Mouse (Mus musculus): ENCODE measurements around the gene 4930558C23Rik.
A peak's percentile ranks its signal among the peaks of the same experiment; 100 is the strongest.
"Not testable (repeated sequence)": the region's sequence is repeated elsewhere in the genome, so short reads cannot be mapped to it uniquely, and the experiment has no call there.

4930558C23Rik gene

DNA sequence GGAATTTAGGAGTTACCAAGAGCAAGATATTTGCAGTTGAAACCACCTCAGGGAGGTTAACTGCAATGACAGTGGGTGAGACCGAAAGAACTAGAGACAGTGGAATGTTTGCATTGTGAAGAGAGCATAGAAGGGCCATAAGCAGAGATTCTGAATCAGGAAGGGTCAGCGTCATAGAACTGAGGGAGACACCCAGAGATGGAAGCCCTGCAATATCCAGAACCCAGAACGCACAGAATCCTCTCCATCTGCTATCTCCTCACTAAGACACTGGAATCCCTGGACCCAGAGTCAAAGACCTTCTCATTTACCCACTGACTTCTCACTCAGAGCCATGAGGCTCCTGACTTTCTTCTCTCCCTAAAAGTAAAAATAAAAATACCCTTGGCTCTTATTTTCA, at the start of gene 4930558C23Rik:
Gene 4930558C23Rik, minus strand, starts transcription at position 101 of the 400 bp plus-strand sequence.
- no peak for DNase-seq (ENCODE audit: low spot score in 2 of 2)

DNA sequence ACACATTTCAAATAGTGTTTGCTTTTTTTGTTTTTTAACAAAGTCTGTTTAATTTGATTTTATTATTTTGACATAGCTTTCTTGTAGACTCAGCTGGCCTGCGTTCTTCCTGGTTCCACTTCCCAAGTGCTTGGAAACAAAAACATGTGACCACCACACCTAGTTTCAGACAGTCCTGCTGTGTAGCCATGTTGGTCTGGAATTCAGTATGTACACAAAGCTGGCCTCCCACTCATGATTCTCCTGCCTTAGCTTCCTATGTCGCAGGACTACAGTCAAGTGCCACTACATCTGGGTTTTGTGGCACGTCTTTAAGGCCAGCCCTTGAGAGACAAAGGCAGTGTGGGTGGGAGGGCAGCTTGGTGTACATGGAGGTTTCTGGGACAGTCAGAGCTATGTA, 48.3 kb upstream of the 4930558C23Rik start:
- DNase-seq (ENCODE audit: low spot score in 2 of 2): no peak

DNA sequence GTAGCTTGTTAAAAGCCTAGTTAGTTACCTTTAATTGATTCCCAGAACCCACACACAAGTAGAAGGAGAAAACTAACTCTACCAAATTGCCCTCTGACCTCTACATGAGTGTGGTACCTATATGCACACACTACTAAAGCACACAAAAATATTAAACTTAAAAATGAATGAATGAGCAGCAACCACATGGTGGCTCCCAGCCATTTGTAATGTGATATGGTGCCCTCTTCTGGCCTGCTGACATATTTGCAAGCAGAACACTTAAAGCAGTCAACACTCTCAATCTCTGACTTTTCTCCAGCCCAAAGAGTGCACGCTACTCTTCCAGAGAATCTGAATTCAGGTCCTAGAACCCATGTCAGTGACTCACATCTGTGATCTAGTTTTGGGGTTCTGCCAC, 47.8 kb upstream of the 4930558C23Rik start:
- DNase-seq (ENCODE audit: low spot score in 2 of 2): peak in 1 of 2 experiments; percentile 28

DNA sequence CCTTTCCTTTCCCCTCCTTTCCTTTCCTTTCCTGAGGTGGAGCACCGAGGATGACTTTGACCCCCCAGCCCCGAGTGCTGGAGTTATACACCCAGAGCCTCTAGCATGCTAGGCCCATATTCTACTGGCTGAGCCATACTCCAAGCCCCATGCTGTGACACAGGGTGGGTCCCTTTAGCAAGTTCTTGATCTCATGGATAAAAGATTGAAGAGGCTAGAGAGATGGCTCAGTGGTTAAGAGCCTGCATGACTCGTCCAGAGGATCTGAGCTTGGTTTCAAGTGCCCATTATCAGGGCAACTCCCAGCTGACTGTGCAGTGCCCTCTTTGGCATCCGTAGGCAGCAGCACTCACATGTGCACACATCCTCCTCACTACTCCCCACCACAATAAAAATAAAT, 42.7 kb upstream of the 4930558C23Rik start:
- DNase-seq (ENCODE audit: low spot score in 2 of 2): no peak

DNA sequence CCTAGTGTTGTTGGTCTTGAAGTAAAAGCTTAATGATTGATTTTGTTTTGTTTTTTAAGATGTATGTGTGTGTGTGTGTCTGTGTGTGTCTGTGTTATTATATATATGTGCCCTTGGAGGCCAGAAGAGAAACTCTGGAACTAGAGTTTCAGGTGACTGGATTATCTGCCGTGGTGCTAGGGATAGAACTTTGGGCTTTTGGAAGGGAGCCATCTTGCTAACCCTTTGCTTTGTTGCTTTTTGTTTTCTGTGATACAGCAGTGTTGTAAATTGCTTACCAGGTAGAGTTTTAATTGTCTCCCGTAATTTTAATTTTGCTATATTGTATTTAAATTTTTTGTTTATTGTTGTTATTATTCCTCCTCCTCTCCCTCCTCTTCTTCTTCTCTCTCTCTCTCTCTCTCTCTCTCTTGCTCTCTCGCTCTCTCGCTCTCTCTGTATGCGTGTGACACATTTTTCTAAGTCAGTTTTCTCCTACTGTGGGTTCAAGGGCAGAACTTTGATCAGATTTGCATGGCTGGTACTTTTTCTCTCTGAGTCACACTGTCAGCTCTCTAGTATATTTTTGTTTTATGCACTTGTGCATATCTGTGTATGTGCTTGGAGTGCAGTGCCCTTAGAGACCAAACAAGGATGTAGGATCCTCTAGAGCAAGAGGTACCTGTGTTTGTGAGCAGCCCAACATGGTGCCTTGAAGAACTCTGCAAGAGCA, 39.9 kb upstream of the 4930558C23Rik start:
- DNase-seq (ENCODE audit: low spot score in 2 of 2): no peak

DNA sequence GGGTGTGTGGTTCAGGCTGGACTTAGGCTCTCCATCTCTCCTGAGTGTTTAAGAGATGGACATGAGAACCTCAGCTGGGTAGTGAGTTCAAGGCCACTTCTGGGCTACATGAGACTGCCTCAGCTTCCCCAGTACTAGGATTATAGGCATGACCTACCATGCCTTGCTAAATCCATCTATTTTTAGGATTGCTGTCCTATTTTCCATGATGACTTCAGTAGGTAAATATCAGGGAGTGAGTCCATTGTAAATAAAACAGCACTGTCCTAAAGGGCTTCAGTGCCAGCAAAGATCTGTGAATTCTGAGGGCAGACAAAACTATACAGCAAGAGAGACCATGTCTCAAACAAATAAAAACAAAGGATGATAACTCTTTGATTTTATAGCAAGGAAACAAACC, 37.0 kb upstream of the 4930558C23Rik start:
- no peak for DNase-seq (ENCODE audit: low spot score in 2 of 2)

DNA sequence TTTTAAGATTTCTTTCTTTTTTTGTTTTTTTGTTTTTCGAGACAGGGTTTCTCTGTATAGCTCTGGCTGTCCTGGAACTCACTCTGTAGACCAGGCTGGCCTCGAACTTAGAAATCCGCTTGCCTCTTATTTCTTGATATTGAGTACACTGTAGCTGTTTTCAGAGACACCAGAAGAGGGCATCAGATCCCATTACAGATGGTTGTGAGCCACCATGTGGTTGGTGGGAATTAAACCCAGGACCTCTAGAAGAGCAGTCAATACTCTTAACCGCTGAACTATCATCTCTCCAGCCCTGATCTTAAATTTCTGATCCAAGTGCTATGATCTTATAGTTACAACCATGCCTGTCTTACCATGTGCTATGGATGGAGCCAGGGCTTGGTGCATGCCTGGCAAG, 36.0 kb upstream of the 4930558C23Rik start:
- not testable (repeated sequence) for DNase-seq (ENCODE audit: low spot score in 2 of 2)

DNA sequence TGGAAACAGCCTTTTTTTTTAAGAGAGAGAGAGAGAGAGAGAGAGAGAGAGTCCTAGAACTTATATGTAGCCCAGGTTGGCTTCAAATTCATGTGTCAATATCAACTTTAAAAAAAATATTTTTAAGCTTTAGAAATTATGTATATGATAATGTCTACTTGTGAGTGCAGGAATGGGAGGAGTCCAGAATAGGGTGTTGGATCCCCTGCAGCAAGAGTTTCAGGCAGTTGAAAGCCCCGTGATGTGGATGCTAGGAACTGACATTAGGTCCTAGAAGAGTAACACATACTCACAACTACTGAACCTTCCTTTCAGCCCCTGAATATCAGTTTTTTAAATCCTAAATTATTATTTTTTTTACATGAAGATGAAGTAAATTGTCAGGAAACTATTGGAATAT, 32.9 kb upstream of the 4930558C23Rik start:
- no peak for DNase-seq (ENCODE audit: low spot score in 2 of 2)

DNA sequence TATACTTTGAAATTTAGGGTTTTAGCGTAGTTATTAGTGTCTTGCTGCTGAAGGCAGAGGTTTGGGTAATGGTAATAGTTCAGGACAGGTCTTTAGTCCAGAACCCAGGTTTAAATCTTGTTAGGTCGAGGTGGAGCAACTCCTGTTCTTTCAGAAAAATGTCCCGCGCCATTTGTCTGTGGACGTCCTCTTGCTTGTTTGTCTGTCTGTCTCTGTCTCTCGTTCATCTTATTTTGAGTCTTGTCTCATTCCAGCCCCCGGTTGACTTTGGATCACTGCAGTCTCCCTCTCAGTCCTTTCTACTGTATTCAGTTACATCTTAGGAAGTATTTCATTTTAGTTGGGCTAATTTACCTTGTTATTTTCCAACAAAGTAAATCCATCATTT, 32.3 kb upstream of the 4930558C23Rik start:
- no peak for DNase-seq (ENCODE audit: low spot score in 2 of 2)

DNA sequence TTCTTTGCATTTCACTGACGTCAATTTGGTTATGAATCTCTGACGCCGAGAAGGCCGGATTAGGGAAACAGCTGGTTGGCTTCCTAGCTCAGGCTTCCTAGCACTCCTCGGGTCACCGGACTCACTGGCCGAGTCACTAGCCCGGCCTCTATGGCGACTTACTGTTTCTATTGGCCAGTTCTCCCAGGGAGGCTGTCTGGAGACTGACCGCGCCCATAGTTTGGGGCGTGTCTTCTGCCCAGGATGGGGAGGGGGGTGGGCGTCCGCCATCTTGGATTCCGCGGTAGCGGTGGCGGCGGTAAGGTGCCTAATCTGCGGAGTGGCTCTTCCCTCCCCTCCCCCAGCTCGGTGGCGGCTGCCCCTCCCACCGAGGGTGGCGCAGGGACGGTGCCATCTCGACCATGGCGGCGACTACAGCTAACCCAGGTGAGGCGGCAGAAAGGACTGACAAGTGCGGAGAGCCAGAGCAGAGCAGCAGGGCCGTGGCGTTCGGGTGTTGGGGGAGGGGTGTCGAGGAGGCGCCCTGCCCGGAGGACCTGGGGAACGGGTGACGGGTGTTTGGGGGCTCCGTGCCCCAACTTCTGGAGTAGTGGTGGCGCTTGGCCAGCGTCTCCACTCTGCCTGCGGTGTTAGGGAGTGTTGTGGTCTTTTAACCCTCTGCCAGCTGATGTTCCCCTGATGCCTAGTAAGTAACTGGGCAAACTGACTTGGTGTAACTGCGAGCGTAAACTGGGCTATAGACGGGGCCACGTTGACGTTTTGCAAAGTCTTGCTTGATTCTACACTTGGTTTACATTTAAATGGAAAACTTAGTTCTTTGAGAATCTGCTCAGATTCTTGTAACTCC, 31.7 kb upstream of the 4930558C23Rik start, which contains the start of gene Arnt:
Gene Arnt, plus strand, starts transcription at position 253 of the 847 bp plus-strand sequence.
- DNase-seq (ENCODE audit: low spot score in 2 of 2): peak; percentile 86 to 92

DNA sequence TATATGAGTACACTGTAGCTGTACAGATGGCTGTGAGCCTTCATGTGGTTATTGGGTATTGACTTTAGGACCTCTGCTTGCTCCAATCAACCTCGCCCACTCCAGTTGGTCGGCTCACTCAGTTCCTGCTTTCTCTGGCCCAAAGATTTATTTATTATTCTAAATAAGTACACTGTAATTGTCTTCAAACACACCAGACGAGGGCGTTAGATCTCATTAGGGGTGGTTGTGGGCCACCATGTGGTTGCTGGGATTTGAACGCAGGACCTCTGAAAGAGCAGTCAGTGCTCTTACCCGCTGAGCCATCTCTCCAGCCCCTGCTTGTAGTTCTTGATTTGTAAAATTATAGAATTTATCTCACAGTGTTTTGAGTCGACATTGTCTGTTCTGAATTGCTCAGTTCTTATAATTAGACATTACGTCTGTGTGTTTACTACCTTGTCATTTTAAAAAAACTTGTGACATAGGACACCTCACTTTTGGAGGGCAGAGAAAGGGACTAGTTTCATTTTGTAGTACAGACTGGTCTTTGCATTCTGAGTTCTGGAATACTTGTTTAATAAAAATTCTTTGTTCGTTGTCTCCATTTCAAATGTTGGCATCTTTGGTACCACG, 30.8 kb upstream of the 4930558C23Rik start:
- DNase-seq (ENCODE audit: low spot score in 2 of 2): no peak

DNA sequence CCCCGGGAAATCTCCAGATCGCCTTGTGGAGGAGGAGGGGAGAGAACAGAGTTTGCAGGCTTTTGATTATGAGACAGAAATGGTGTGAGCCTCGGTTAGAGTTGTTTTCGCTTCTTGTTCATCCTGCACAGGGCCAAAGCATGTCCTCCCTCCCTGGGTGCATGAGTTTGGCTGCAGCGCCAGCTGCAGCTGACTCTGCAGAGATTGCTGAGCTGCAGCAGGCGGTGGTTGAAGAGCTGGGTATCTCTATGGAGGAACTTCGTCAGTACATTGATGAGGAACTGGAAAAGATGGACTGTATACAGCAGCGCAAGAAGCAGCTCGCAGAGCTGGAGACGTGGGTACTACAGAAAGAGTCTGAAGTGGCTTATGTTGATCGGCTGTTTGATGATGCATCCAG, 25.8 kb upstream of the 4930558C23Rik start:
- DNase-seq (ENCODE audit: low spot score in 2 of 2): not testable (repeated sequence)

DNA sequence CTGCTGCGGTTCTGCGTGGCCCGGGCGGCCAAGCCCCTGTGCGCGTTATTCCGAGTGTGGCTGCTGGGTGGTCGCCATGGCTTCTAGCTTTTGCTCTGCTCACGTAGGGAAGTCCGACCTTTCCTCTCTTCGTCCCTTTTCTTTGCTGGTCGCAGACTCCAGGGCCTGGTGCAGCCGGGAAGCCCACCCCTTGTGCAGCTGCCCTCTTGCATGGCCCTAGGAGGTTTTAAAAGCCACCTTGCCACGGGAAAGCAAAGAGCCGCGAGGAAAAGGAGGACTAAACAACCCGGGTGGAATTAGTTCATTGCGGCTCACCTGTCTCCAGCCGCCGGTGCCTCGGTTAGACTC, 25.2 kb upstream of the 4930558C23Rik start:
- DNase-seq (ENCODE audit: low spot score in 2 of 2): not testable (repeated sequence)

DNA sequence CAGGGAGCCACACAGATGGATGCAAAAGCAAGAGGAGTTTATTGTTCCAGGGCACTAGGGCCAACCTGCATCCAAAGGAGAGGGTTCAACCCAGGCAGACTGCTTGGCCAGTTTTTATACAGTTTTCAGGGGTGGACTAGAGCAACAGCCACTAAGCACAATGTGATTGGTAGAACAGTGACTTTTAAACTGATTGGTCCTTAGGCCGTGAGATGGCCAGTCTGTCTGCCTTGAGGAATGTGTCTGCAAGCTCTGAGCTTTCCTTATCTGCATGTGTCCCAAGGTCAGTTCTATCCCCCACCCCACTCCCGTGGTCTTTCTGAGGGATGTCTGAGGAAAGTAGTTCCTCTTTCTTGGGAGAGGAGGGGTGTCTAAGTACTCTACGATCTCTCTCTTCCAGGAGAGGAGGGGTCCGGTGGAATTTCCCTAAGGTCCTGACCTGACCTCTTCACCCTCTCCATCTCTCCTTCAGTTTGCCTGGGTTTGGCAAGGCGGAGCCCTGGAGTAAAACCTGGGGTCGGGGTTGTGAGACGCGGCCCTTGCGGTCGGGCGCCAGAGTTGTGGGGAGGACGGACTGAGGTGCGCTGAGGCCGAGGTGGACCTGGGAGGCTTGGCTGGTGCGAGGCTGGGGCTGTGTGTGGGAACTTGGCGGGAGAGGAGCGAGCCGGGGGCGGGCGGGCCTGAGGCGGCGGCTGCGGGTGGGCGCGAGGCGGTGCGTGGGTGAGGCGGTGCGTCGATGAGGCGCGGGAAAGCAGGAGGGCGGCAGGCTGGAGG, 24.7 kb upstream of the 4930558C23Rik start:
- DNase-seq (ENCODE audit: low spot score in 2 of 2): not testable (repeated sequence)

DNA sequence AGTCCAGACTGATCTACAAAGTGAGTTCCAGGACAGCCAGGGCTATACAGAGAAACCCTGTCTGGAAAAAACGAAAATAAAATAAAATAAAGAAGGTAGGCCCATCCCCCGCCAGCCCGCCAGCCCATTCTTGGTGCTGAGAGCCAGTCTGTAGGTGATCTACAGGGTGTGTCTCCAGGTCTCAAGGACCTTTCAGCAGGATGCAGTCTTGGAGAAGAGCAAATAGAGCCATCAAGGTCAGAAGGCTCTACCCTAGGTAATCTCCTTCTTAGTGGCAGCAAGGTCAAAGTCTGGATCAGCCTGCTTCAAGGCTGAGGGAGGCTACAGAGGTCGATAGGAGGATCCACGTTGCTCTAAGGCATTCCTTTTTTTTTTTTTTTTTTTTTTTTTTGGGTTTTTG, 23.8 kb upstream of the 4930558C23Rik start:
- DNase-seq (ENCODE audit: low spot score in 2 of 2): not testable (repeated sequence)

DNA sequence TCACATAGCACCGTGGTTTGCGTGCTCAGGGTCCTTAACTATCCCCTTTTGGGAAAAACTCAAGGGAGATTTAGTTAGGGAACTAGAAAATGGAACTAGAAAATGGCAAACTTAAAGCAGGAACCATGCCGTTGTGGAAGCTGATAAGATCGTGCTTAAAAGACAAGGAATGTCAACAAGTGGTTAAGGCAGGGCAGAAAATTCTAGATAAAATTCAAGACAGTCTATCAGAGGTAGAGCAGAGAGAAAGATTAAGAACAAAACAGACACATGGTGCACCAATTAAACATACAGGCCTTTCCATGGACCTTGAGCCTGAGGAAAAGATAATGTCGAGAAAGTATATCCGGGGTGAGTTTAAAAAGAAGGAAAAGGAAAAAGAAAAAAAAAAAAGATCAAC, 15.2 kb upstream of the 4930558C23Rik start:
- no peak for DNase-seq (ENCODE audit: low spot score in 2 of 2)

DNA sequence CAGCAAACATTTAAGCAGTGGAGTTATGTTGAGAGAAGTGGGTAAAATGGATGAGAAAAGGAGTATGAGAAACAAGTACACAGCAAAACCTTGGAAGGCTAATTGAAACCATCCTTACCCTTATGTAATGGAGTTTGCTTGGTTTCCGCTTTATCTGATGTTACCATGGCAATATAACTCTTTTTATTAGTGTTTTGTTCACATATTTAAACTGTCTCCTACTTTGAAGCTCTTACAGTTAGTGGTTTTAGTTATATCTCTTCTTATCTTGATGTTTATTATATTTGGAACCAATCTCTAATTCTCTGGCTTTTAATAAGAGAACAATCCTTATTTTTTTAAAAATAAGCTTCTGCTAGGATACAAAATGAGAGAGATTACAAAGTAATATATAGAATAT, 9.6 kb upstream of the 4930558C23Rik start:
- DNase-seq (ENCODE audit: low spot score in 2 of 2): no peak

DNA sequence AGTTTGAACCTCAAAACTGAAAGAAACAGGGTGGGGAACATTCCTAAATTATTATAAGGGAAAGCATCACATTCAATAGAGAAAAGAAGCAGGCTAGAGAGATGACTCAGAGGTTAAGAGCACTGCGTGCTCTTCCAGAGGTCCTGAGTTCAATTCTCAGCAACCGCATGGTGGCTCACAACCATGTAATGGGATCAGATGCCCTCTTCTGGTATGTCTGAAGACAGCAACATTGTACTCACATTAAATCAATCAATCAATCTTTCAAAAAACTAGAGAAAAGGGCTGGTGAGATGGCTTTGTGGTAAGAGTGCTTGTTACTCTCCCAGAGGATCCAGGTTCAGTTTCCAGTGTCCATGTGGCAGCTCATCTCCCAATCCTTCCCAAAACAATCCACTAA, 6.2 kb upstream of the 4930558C23Rik start:
- no peak for DNase-seq (ENCODE audit: low spot score in 2 of 2)

DNA sequence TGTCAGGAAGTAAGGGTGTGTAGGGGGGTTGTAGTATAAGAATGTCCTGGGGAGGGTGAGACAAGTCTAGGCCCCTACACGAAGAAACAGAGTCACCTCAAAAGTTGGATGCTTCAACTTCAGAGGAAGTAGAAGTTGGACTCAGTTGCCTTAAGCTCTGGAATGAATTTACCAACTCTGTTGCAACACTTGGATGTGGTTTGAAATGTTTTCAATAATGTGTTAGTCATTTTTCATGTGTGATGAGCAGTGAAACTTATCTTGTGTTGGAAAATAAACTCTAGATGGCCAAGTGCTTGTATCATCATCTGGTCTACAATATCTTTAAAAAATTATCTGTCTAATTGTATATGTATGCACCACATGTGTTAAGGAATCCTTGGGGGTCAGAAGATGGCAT, 5.1 kb upstream of the 4930558C23Rik start:
- DNase-seq (ENCODE audit: low spot score in 2 of 2): no peak

DNA sequence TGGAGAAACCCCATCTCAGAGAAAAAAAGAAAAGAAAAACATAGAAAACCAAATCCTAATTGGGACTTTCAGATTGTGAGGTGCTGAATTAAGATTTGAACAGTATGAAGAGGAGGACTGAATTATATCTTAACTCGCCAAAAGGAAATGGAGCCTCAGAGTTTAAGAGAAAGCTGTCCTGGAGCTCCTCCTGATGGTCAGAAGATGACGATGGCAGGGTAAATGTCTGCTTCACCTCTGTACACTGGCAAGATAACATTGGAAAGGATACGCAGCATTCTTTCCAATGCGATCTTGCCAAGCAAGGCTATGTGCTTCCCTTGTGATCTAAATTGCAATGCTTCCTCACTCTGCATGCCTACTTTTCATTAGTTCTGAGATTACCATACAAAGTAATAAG, 8.3 kb downstream of the 4930558C23Rik start:
- peak in 1 of 2 experiments; percentile 16 for DNase-seq (ENCODE audit: low spot score in 2 of 2)

DNA sequence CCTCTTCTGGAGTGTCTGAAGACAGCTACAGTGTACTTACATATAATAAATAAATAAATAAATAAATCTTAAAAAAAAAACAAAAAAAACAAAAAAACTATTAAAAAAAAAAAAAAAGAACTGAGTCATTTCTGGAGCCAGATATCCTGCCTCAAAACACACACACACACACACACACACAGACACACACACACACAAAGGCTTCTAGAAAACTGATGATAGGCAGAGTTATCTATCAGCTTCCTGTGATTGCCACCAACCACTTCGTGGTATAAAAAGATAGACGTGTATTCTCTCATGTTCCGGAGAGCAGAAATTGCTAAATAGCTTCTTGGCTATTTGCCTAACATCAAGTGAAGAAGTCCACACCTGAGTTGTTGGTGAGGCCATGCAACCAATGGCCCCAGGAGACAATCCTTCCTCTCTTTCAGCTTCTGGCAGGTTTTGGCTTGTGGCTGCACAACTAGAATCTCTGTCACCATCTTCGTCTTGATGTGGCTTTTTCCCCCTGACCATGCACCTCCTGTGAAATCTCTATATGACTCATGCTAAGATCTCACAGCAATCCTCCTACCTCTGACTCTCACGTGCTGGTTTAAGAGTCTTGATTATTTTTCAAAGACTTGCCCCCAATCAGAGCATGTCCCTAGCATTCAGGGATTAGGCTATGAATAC, 17.1 kb downstream of the 4930558C23Rik start:
- no peak for DNase-seq (ENCODE audit: low spot score in 2 of 2)

Data from urinary bladder, postnatal 36 days (tissue).